26 mouse cellular contexts compared by ENCODE assay signal in genomic region chr14:118797270-118797669, GRCm38 (mm10). TPM values are rescaled to one million over a fixed set of nuclear protein-coding genes. Genes with fewer than 3 reads are reported as not detected.
DNase-seq lines count a peak whose midpoint lies in the region; ATAC-seq and TF ChIP-seq lines count a peak whose summit lies in the region.
"Had no signal": no experiment of that assay in that cellular context is flagged by ENCODE, and none has a peak within 500 bp of the region (broad histone marks: within the 10 kb centered on the region; RNA-seq: fewer than 3 reads in every experiment).

No protein-coding gene starts in this region.

- peak overlapping the region; percentile 85 for H3K27ac ChIP-seq in heart, embryonic 11.5 days (ENCODE audit: low read depth, low read length)
- peak overlapping the region; percentile 5; the same call in 1 of the 2 replicates for H3K27ac ChIP-seq in thymus, adult 2 months (ENCODE audit: control insufficient read depth, insufficient read depth, low read length)
- H3K27ac ChIP-seq in liver, embryonic 12.5 days = peak overlapping the region; percentile 100
- H3K27ac ChIP-seq: heart, embryonic 15.5 days; neural tube, embryonic 15.5 days had no signal

- peak overlapping the region; percentile 38 for H3K4me2 ChIP-seq in heart, embryonic 11.5 days
- H3K4me2 ChIP-seq in liver, embryonic 12.5 days = peak overlapping the region; percentile 71
- H3K4me2 ChIP-seq: heart, embryonic 15.5 days; neural tube, embryonic 15.5 days had no signal

- no peak for TF ChIP-seq POLR2A in thymus, adult 2 months (IDR thresholded peaks at IDR 0.05; ENCODE audit: control insufficient read depth, extremely low read depth, insufficient read depth, low read length, poor library complexity)

- H3K4me3 ChIP-seq in heart, embryonic 11.5 days (ENCODE audit: low read depth, low read length) = no peak overlapping the region
- H3K4me3 ChIP-seq in thymus, adult 2 months (ENCODE audit: control insufficient read depth, insufficient read depth, low read length) = no peak overlapping the region
- peak overlapping the region; percentile 42 for H3K4me3 ChIP-seq in liver, embryonic 12.5 days
- H3K4me3 ChIP-seq: heart, embryonic 15.5 days; limb, embryonic 10.5 days; neural tube, embryonic 15.5 days had no signal

- 0 out of 2 replicates have a peak overlapping the region, but pooled peaks have one; percentile 10 for H3K9ac ChIP-seq in heart, embryonic 11.5 days (ENCODE audit: low read depth, low read length)
- peak overlapping the region; percentile 73 for H3K9ac ChIP-seq in liver, embryonic 12.5 days
- H3K9ac ChIP-seq: heart, embryonic 15.5 days; neural tube, embryonic 15.5 days had no signal

- no peaks in the 10 kb centered on the region for H3K9me3 ChIP-seq in heart, embryonic 11.5 days (replicated peaks; ENCODE audit: control insufficient read depth, low read length)
- H3K9me3 ChIP-seq in liver, embryonic 12.5 days (replicated peaks) = no peaks in the 10 kb centered on the region
- H3K9me3 ChIP-seq: heart, embryonic 15.5 days; limb, embryonic 10.5 days; neural tube, embryonic 15.5 days had no signal

- no peaks in the 10 kb centered on the region for H3K36me3 ChIP-seq in heart, embryonic 11.5 days (ENCODE audit: control insufficient read depth, insufficient read depth, low read length)
- H3K36me3 ChIP-seq in thymus, adult 2 months (ENCODE audit: control insufficient read depth, insufficient read depth, low read length) = no peaks in the 10 kb centered on the region
- no peaks in the 10 kb centered on the region for H3K36me3 ChIP-seq in liver, embryonic 12.5 days
- H3K36me3 ChIP-seq: heart, embryonic 15.5 days; limb, embryonic 10.5 days; neural tube, embryonic 15.5 days had no signal

- ATAC-seq in heart, embryonic 11.5 days (replicated peaks; ENCODE audit: insufficient number of reproducible peaks, low FRiP score, low TSS enrichment) = no peak
- ATAC-seq in liver, embryonic 12.5 days = 0 out of 2 replicates have a peak, but pooled peaks have one; percentile 6
- ATAC-seq: CD4-positive, CD25-positive, alpha-beta regulatory T cell, adult 4 months; forebrain, embryonic 14.5 days; hindbrain, embryonic 16.5 days; midbrain, embryonic 16.5 days had no signal

- no peak for TF ChIP-seq CTCF in thymus, adult 2 months (IDR thresholded peaks at IDR 0.05; ENCODE audit: borderline replicate concordance, control insufficient read depth, extremely low read depth, insufficient read depth, low read length, poor library complexity)

- H3K27me3 ChIP-seq in heart, embryonic 11.5 days (ENCODE audit: control insufficient read depth, insufficient read depth, low read length) = no peaks in the 10 kb centered on the region
- no peaks in the 10 kb centered on the region for H3K27me3 ChIP-seq in thymus, adult 2 months (ENCODE audit: control insufficient read depth, insufficient read depth, low read length)
- H3K27me3 ChIP-seq in liver, embryonic 12.5 days (replicated peaks) = peaks cover 11% of the 10 kb centered on the region
- H3K27me3 ChIP-seq: heart, embryonic 15.5 days; neural tube, embryonic 15.5 days had no signal

- no peak for DNase-seq in heart, postnatal 36 days
- no peak for DNase-seq in thymus, adult 2 months
- no peak for DNase-seq in thymus, postnatal 0 days (ENCODE audit: low spot score)
- no peak for DNase-seq in gastrocnemius, postnatal 4 days (ENCODE audit: low spot score in 2 of 2)
- DNase-seq in kidney, postnatal 14 days = no peak
- DNase-seq in frontal cortex, postnatal 14 days (ENCODE audit: low spot score in 2 of 2) = no peak
- DNase-seq: adrenal gland, postnatal 36 days; cerebellum, adult 8-10 months; kidney, adult 18-20 months; kidney, postnatal 10 days; lung, adult 2 months; lung, postnatal 4 days; right cerebral cortex, postnatal 14 days; spleen, adult 18-20 months; thymus, postnatal 4 days had no signal

- WGBS in heart, embryonic 11.5 days (ENCODE audit: insufficient replicate concordance) = 41% methylated on average over 9 of the region's 9 CpGs
- 77% methylated on average over 9 of the region's 9 CpGs for WGBS in thymus, adult 2 months
- WGBS in liver, embryonic 12.5 days (ENCODE audit: insufficient replicate concordance) = 16% methylated on average over 9 of the region's 9 CpGs

- peaks cover 14% of the 10 kb centered on the region for H3K4me1 ChIP-seq in heart, embryonic 11.5 days (ENCODE audit: control insufficient read depth, insufficient read depth, low read length)
- peaks cover 63% of the 10 kb centered on the region for H3K4me1 ChIP-seq in thymus, adult 2 months (replicated peaks; ENCODE audit: control insufficient read depth, insufficient read depth, low read length)
- H3K4me1 ChIP-seq in liver, embryonic 12.5 days = peaks cover 78% of the 10 kb centered on the region

- intact Hi-C loops in heart, postnatal 36 days (cut with DNase I) = no loop called here

RNA-seq across cellular contexts. Expression of gene Cldn10, which starts 9.6 kb away (rescaled TPM):
- polyA plus RNA-seq in heart, embryonic 11.5 days (2014; fragmentation: Nextera tagmentation; extraction: Ambion mirVana) = 0.34 and 0.56 TPM in 2 replicates
- under 1 TPM; 0.35 to 0.56 TPM for total RNA-seq in heart, postnatal 36 days (2021)
- 0.89 and 1.2 TPM in 2 replicates for polyA plus RNA-seq in thymus, adult 2 months (2012; rRNA removed)
- 1.7 TPM in 2 replicates for polyA plus RNA-seq in thymus, postnatal 0 days (2015; fragmentation: Nextera tagmentation; extraction: Ambion mirVana)
- polyA plus RNA-seq in liver, embryonic 12.5 days (2016; fragmentation: Nextera tagmentation; extraction: Ambion mirVana) = 0.17 and 0.30 TPM in 2 replicates
- under 1 TPM in 1 of 2 experiments, not detected in 1; 0.25 TPM for total RNA-seq in gastrocnemius, postnatal 4 days (2021)
- total RNA-seq: gastrocnemius, adult 18-20 months; hematopoietic stem cell, adult 5-6 weeks had no signal

Comparison
In these comparisons a context has a peak if more than half of its experiments do, and no peak if none do; other contexts are left out.
1. H3K27ac ChIP-seq: peak in every context shown above with its lines; median percentile 100 in liver, embryonic 12.5 days; 85 in heart, embryonic 11.5 days; 5 in thymus, adult 2 months.